Mouse (Mus musculus): ENCODE measurements around the gene Eif2s1.
"Not testable (repeated sequence)": the region's sequence is repeated elsewhere in the genome, so short reads cannot be mapped to it uniquely, and the experiment has no call there.

Eif2s1 gene

GRCm38 (mm10) chr12:78914458-78914857 lies 52.8 kb downstream of the Eif2s1 start:
- DNase-seq (ENCODE audit: low spot score in 2 of 2) = no peak

GRCm38 (mm10) chr12:78915561-78915960 lies 53.9 kb downstream of the Eif2s1 start:
- DNase-seq (ENCODE audit: low spot score in 2 of 2) = no peak

GRCm38 (mm10) chr12:78916278-78916677 lies 54.7 kb downstream of the Eif2s1 start:
- DNase-seq (ENCODE audit: low spot score in 2 of 2) = peak in 1 of 2 experiments; percentile 41

GRCm38 (mm10) chr12:78918227-78919078 lies 56.8 kb downstream of the Eif2s1 start:
- peak; percentile 79 to 88 for DNase-seq (ENCODE audit: low spot score in 2 of 2)

GRCm38 (mm10) chr12:78919079-78919712 lies 57.6 kb downstream of the Eif2s1 start:
- DNase-seq (ENCODE audit: low spot score in 2 of 2) = peak in 1 of 2 experiments; percentile 62

GRCm38 (mm10) chr12:78921421-78921820 lies 59.8 kb downstream of the Eif2s1 start:
- DNase-seq (ENCODE audit: low spot score in 2 of 2) = no peak

GRCm38 (mm10) chr12:78922058-78922457 lies 60.4 kb downstream of the Eif2s1 start:
- no peak for DNase-seq (ENCODE audit: low spot score in 2 of 2)

- DNase-seq (ENCODE audit: low spot score in 2 of 2) = not testable (repeated sequence)
These were observed 61.4 kb downstream of the Eif2s1 start for GRCm38 (mm10) chr12:78922977-78923376.

DNA sequence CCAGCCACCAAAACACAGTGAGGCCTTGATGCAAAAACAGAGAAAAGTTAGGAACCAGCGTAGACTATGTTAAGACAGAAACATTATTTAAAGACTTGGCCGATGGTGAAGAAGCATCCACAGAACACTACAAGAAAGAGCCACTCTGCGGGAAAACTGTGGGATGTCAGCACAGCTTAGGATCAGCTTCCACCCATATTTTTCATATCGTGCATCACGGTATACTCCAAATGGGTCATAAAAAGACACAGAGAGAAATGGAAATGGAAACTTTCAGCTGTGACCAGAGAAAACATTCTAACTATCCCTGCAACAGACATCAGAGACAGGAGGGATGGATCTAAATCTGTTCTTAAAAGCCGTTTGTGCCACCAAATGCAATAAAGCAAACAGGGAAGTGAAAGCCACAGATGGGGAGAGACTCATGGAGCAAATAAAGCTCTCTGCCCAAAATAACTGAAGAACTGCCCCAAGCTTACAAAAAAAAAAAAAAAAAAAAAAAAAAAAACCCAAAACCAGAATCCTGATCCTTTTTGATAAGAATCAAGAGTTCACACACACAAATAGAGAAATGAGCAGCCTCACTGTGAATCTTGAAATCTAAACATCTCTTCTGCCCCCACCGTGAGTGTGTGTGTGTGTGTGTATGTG lies 62.0 kb downstream of the Eif2s1 start:
- no peak for DNase-seq (ENCODE audit: low spot score in 2 of 2)

- no peak for DNase-seq (ENCODE audit: low spot score in 2 of 2)
These were observed 65.7 kb downstream of the Eif2s1 start for GRCm38 (mm10) chr12:78927287-78927686.

DNA sequence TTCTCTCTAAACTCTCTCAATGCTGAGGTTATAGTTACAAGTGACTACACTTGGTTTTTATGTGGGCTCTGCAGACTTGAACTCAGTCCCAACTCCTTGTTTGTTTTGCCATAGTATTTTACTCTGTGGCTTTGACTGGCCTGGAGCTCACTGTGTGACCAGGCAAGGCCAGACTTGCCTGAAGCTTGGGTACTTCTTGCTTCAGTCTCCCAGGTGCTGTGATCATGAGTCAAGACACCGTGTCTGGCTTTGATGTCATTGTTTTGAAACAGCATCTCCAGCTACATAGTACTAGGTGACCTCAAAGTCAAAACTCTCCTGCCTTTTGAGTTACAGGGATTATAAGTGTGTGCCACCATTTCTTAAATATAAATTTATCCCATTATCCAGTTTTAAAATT lies 68.3 kb downstream of the Eif2s1 start:
- DNase-seq (ENCODE audit: low spot score in 2 of 2) = no peak

- DNase-seq (ENCODE audit: low spot score in 2 of 2) = no peak
These were observed 74.9 kb downstream of the Eif2s1 start for GRCm38 (mm10) chr12:78936494-78936893.

Data from spleen, postnatal 10 days (tissue).